35 mouse cellular contexts compared by ENCODE assay signal in genomic region chr5:51289191-51289590, GRCm38 (mm10).
"Had no signal": no experiment of that assay in that cellular context is flagged by ENCODE, and none has a peak within 500 bp of the region (broad histone marks: within the 10 kb centered on the region; RNA-seq: fewer than 3 reads in every experiment).

No protein-coding gene starts in this region.

- H3K4me3 ChIP-seq: heart, embryonic 10.5 days; heart, embryonic 12.5 days; heart, embryonic 13.5 days; heart, embryonic 15.5 days; hindbrain, embryonic 10.5 days; hindbrain, embryonic 12.5 days; hindbrain, embryonic 13.5 days; hindbrain, embryonic 15.5 days; intestine, embryonic 15.5 days; kidney, embryonic 15.5 days; layer of hippocampus, adult 2 months had no signal

- H3K4me1 ChIP-seq: heart, embryonic 10.5 days; heart, embryonic 12.5 days; heart, embryonic 13.5 days; heart, embryonic 15.5 days; hindbrain, embryonic 10.5 days; hindbrain, embryonic 12.5 days; hindbrain, embryonic 13.5 days; hindbrain, embryonic 15.5 days; intestine, embryonic 15.5 days; kidney, embryonic 15.5 days had no signal

- H3K27me3 ChIP-seq: heart, embryonic 12.5 days; heart, embryonic 13.5 days; heart, embryonic 15.5 days; hindbrain, embryonic 12.5 days; hindbrain, embryonic 13.5 days; hindbrain, embryonic 15.5 days; intestine, embryonic 15.5 days; kidney, embryonic 15.5 days had no signal

- H3K9me3 ChIP-seq: heart, embryonic 10.5 days; heart, embryonic 12.5 days; heart, embryonic 13.5 days; heart, embryonic 15.5 days; hindbrain, embryonic 10.5 days; hindbrain, embryonic 12.5 days; hindbrain, embryonic 13.5 days; hindbrain, embryonic 15.5 days; intestine, embryonic 15.5 days; kidney, embryonic 15.5 days had no signal

- H3K27ac ChIP-seq: heart, embryonic 10.5 days; heart, embryonic 13.5 days; heart, embryonic 15.5 days; hindbrain, embryonic 10.5 days; hindbrain, embryonic 12.5 days; hindbrain, embryonic 13.5 days; hindbrain, embryonic 14.5 days; hindbrain, embryonic 15.5 days; hindbrain, postnatal 0 days; intestine, embryonic 15.5 days; kidney, embryonic 15.5 days; kidney, postnatal 0 days; layer of hippocampus, adult 2 months had no signal

- H3K36me3 ChIP-seq: heart, embryonic 10.5 days; heart, embryonic 12.5 days; heart, embryonic 13.5 days; heart, embryonic 15.5 days; hindbrain, embryonic 10.5 days; hindbrain, embryonic 12.5 days; hindbrain, embryonic 13.5 days; hindbrain, embryonic 15.5 days; intestine, embryonic 15.5 days; kidney, embryonic 15.5 days had no signal

- DNase-seq: heart, postnatal 10 days; heart, postnatal 14 days; heart, postnatal 36 days; heart, postnatal 4 days; kidney, adult 11 months; kidney, adult 18-20 months; kidney, adult 2 months; kidney, adult 8-10 months; kidney, adult 9 months; kidney, postnatal 10 days; kidney, postnatal 14 days; kidney, postnatal 25 days; kidney, postnatal 36 days; kidney, postnatal 4 days; layer of hippocampus, adult 9-11 months; layer of hippocampus, postnatal 36 days had no signal

- H3K4me2 ChIP-seq: heart, embryonic 11.5 days; heart, embryonic 12.5 days; heart, embryonic 13.5 days; heart, embryonic 15.5 days; hindbrain, embryonic 12.5 days; hindbrain, embryonic 13.5 days; hindbrain, embryonic 14.5 days; hindbrain, embryonic 15.5 days; intestine, embryonic 15.5 days; kidney, embryonic 15.5 days had no signal

- H3K9ac ChIP-seq: heart, embryonic 12.5 days; heart, embryonic 13.5 days; heart, embryonic 15.5 days; hindbrain, embryonic 12.5 days; hindbrain, embryonic 13.5 days; hindbrain, embryonic 14.5 days; hindbrain, embryonic 15.5 days; intestine, embryonic 15.5 days; kidney, embryonic 15.5 days had no signal

- ATAC-seq: hindbrain, embryonic 16.5 days; hindbrain, postnatal 0 days; inflammation-experienced regulatory T-cells, adult 6 months; intestine, embryonic 15.5 days; intestine, embryonic 16.5 days; intestine, postnatal 0 days had no signal
